Mouse (Mus musculus) adrenal gland, postnatal 14 days (tissue): ENCODE measurements around the gene Parg. TPM values are rescaled to one million over a fixed set of nuclear protein-coding genes. Genes with fewer than 3 reads are reported as not detected.

Source experiments
- DNase-seq: peaks from one replicate; pipeline ENCODE4 v3.0.0; 2021; ENCODE audit warnings: mixed read lengths
- total RNA-seq: library from RNA; stranded (reverse); gene quantifications from 2 replicates; pipeline ENCODE4 v1.2.3, GENCODE M21; 2021

Gene Parg
- total RNA-seq, 1 experiment from 2014 or later: 54.4 TPM

DNA sequence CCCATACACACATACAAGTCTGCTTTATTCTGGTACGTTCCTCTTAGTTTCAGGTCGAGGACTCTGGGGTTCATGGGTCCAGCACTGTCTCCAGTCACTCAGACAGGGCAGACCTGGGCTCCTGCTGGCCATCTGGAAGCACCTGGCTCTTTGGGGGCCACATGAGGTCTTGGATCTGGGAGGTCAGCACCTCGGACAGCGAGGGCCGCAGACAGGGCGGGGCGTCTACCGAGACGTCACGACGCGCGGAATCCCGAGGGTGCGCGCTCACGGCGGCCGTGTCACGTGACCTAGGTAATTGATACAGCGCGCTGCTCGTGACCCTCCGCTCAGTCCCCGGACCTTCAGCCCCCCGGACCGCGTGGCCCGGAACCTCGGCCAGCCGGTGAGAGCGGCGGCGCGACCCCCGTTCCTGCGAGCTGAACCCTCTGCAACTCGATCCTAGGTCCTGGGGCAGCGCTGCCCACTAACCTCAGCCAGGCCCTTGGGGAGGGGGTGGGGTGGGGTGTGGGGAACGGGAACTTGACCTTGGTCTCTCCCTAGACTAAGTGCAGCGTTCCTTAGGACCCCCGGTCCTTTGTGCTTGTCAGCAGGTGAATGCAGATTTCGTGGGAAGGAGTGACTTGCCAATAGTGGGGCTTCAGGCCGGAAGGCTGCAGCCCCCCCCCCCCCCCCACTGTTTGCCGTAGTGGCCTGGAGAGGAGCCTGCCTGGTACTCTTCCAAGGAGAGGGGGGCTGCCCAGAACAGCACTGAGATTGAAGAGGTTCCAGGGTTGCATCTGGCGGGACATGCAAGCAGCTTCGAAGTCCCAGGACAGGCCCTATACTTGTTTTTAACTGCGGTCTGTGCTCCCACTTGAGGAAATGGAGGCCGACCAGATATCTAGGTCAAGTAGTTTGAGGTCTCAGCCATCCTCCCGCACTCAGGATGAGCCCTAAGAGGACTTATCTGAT lies 120.3 kb downstream of the Parg start, which contains the start of gene Ogdhl:
Gene Ogdhl (plus strand): TSS at position 288 of the 954 bp plus-strand sequence.
- DNase-seq: peak; percentile 88

DNA sequence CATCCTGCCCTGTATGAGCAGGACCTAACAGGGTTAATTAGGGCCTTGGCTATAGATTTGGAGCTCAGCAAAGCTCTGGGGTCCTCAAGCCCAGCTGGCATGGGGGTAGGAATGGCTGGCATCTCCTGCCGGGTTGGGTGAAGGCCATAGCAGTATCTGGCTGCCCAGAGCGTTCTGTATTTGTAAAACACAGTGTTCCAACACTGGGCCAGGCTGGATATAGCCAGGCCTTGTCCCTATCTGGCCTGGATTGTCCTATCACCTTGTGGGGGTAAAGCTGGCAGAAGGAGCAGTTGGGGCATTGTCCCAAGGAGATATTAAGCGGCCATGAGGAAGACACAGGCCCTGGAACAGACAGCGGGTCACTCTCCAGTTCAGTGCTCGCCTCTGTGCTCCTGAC lies 121.5 kb downstream of the Parg start:
- no peak for DNase-seq

DNA sequence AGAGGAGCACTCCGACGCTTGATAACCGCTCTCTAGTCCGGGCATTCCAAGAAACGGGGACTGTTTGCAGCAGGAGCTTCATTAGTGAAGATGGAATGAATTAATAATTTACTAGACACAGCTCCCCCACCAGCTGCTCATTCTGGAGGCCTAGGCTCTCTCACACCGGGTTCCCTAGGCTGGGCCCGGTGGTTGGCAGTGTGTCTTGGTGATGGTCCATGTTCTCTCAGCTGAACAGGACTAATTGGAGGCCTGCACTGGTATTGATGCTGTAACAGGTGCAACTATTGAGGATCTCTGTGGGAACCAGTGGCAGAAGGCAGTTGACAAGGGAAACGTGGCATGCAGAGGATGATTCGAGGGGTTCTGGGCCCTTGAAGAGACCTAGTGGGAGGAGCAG lies 125.6 kb downstream of the Parg start:
- DNase-seq: no peak

DNA sequence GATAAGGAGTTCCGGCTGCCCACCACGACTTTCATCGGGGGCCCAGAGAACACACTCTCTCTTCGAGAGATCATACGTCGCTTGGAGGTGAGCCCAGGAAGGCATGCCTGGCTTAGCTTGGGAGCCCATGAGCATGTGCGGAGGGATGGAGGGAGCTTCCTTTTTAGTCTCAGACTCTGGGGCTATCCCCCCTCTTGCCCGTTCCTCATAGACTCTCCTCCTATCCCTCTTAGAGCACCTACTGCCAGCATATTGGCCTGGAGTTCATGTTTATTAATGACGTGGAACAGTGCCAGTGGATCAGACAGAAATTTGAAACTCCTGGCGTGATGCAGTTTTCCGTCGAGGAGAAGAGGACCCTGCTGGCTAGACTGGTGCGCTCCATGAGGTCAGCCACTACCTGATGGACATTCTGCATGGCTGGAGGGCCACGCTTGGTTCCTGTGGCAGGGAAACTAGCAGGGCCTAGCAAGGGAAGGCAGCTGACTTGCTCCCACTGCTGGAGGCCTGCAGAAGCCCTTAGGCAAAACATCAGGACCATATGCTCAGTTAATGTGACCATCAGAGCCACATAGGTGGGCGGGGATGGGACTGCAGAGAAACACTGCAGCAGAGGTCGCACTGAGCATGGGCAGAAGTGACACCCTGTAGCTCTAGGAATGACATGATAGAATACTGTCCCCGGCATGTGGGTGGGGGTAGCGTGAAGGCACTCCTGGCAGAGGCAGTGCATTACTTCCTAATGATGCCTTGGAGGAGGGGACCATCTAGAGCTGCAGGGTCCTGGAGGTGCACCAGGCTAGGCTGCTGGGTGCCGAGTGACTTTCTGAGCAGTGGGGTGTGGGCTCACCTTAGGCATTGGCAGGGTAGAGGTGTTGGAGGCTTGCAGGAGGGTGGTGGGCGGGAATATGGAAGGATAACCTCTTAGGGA lies 131.0 kb downstream of the Parg start:
- DNase-seq: no peak

DNA sequence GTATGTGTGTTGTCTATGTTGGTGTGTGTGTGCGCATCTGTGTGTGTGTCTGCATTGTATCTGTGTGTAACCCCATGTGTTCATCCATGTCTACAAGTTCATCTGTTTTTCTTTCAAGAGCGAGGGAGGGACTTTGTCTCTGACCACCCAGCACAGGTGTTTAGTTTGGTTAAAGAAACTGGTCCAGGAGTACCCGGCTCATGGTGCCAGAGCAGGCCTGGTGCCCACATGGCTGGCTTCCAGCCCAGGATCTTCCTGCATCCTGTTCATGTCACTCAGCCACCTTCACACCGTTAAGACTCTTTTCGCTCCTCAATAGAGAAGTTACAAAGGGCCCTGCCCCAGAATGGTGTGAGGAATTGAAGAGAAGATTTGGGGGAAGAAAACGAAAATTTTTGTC lies 134.3 kb downstream of the Parg start:
- no peak for DNase-seq

DNA sequence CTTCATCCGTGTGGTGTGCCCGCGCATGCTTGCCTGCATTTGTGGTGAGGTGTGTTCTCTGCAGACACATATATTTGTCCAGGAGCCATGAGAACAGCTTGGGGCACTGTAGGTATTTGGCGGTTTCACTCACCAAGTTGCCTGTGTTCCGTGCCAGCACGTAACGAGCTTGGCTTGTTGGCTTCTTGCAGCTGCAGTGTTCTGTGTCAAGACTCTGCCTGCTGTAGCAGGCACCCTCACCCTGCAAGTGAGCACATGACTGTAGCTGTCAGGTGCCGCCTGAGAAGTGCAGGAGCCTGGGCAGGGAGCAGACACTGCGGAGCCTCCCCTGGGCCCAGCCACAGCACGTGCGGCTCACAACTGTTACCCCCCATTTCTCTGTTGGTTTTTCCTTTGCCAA lies 134.8 kb downstream of the Parg start:
- DNase-seq: no peak

DNA sequence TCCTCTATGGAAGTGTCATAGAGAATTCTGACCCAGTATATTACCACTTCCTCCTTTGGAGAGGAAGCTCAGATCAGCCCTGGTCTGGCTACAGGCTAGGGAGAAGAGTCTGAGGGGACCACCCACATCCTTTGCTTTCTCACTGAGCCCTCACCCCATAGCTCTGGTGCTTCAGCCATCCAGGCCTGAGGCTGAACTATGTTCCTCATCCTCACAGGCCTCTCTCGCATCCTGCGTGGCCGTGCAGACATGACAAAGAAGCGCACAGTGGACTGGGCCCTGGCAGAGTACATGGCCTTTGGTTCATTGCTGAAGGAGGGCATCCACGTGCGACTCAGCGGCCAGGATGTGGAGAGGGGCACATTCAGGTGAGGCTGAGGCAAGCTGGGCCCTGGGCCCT lies 140.1 kb downstream of the Parg start:
- DNase-seq: no peak

DNA sequence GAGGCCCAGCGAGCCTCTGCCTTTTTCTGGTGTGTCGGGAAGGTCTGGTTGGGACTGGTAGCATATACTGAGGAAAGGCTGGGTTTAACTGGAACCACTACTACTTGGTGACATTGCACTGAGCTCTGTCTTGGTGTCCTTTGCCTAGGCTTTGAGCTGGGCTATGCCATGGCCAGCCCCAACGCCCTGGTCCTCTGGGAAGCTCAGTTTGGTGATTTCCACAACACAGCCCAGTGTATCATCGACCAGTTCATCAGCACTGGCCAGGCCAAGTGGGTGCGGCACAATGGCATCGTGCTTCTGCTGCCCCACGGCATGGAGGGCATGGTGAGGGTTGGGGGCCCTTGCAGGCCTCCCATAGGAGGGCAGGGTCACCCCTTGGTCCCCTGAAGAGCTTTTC lies 142.4 kb downstream of the Parg start:
- no peak for DNase-seq

DNA sequence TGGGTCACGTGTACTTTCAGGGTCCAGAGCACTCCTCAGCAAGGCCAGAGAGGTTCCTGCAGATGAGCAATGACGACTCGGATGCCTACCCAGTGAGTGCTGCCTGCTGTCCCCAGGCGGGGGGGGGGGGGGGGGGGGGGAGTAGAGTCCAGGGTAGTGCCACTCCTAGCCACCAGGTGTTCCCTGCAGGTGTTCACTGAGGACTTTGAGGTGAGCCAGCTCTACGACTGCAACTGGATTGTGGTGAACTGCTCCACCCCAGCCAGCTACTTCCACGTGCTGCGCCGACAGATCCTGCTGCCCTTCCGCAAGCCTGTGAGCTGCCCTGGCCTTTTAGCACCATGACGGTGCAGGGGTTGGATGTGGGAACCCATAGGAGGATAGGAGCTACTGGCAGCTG lies 142.9 kb downstream of the Parg start:
- DNase-seq: peak; percentile 12

Other genes starting within 250 kb of the Parg start
- 8.9 and 17.0 TPM in 2 replicates for gene Galnt15, start 173.0 kb upstream of the Parg start, total RNA-seq
- gene Oxnad1, start 116.6 kb upstream of the Parg start, total RNA-seq: 52.9 and 58.8 TPM in 2 replicates
- 58.8 and 61.9 TPM in 2 replicates for gene Dph3, start 116.2 kb upstream of the Parg start, total RNA-seq
- gene Msmb, start 59.9 kb upstream of the Parg start, total RNA-seq: not detected in 2 replicates
- 175 and 198 TPM in 2 replicates for gene Ncoa4, start 42.1 kb upstream of the Parg start, total RNA-seq
- gene Timm23, start 51 bp upstream of the Parg start, total RNA-seq: 260 and 274 TPM in 2 replicates
- 7.6 and 8.0 TPM in 2 replicates for gene Ogdhl, start 120.1 kb downstream of the Parg start, total RNA-seq
- gene 1700024G13Rik, start 186.4 kb downstream of the Parg start, total RNA-seq: not detected in 2 replicates